Mouse (Mus musculus): ENCODE results near the gene Etv6.

Etv6 gene

DNA sequence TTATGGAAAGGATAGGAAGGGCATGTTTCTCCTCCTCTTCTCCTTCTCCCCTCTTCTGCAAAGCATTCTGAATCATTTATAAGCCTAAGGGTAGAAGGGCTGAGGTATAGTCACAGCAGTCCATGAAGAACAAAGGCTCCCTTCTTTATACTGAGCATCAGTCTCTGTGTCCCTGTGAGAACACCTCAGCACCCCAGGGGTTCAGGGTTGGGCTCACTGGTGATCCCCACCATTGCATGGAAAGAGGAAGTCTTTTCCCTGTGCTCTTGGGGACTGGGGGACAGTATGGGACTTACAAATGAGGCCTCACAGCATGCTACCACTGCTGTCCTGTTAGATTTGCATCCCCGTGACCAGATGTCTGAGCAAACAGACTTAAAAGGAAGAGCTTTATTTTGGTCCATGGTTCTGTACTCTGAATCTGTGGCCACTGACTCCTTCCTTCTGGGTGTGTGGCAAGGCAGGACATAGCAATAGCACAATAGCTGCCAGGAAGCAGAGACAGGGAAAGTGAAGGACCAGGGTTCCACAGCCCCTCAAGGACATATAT lies 106.2 kb downstream of the Etv6 start:
- no peak for DNase-seq (ENCODE audit: low read depth, low spot score)

DNA sequence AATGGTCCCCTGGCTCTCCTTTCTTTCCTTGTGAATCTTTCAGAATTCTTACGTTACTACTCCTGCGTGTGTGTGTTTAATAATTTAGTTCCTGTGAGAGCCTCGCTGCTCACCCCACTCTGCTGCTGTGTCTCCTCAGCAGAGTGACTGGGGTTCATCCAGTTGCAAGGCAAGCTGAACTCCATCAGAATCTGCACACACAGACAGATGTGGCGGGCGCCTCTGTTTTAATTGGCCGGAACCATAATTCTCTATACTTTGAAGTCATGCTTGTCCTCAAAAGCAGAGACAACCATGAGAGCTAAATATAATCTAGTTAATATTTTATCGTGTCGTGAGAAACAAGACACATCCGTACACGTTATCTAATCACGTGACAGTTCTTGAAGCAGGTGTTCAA lies 107.2 kb downstream of the Etv6 start:
- no peak for DNase-seq (ENCODE audit: low read depth, low spot score)

DNA sequence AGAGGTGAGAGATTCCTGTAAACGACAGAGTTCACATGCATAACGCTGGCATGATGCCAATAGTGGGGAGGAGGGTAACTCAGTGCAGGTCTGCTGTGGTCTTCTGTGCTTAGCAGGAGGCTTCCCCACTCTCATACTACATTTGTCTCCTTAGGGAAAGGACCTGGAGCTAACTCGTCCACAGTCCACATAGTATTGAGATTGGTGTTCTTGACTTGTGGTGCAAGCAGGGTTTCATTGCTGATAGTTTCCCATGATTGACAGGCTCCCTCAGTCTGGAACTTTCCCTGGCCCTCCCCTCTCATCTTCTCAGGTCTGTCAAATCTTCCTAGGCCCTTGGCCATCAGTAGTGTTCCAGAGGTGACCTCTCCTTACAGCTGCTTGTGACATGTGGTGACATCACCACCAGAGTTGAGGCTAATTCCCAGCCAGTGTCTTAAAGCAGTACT lies 108.2 kb downstream of the Etv6 start:
- DNase-seq (ENCODE audit: low read depth, low spot score), result no peak

- DNase-seq (ENCODE audit: low read depth, low spot score), result no peak
Measured at GRCm38 (mm10) chr6:134144231-134145130, 109.0 kb downstream of the Etv6 start.

- DNase-seq (ENCODE audit: low read depth, low spot score), result no peak
Measured at GRCm38 (mm10) chr6:134147596-134148442, 112.3 kb downstream of the Etv6 start.

DNA sequence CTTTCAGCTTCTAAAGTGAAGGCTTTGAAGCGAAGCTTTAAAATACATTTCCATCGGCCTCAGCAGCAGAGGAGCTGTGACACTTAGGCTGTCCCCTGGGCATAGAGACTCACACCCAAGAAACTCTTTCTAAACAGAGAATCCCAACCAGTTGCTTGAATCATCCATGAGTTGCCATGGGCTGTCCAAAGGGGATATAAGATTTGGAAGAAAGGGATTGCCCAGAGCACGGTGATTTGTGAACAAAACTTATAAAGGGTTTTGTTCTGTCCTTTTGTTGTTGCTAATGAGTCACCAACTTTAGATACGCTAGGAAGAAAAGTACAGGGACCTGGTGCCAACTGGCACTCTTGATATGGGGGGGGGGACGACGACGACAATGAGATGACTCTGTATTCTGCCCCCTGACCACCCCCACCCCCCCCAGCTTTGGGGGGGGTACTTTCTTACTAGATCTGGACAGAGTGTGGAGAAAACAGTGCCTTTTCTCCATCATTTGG lies 113.0 kb downstream of the Etv6 start:
- no peak for DNase-seq (ENCODE audit: low read depth, low spot score)

- no peak for DNase-seq (ENCODE audit: low read depth, low spot score)
Measured at GRCm38 (mm10) chr6:134149606-134150005, 114.1 kb downstream of the Etv6 start.

DNA sequence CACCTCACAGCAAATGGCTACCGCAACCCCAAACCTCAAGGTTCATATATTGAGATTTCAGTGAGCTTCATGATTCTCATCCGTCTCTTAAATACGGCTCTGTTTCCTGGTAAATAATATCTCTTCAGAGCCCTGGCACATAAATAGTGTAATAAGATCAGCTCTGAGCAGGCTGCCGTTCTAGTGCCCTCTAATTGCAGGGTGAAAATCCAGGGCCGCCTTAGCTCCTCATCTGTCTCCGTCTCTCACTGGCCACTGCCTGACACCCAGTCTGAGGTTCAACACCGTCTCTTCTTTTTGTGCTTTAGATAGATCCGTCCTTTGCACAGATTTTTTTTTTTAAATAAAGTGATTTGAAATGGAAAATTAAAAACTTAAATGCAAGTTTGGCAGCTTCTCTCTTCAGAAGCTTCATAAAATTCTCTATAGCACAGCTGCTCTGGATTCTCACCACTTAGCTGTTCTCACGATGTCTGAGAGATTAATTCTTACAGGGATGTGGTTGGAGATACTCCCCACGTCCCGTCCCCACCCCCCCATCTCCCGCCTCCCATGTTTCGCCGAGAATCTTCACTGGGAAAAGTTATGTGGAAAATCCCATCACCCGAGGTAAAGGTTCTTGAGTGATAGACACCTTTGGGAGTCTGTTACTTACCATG lies 115.7 kb downstream of the Etv6 start:
- no peak for DNase-seq (ENCODE audit: low read depth, low spot score)

GRCm38 (mm10) chr6:134151853-134152505 lies 116.5 kb downstream of the Etv6 start:
- DNase-seq (ENCODE audit: low read depth, low spot score), result no peak

DNA sequence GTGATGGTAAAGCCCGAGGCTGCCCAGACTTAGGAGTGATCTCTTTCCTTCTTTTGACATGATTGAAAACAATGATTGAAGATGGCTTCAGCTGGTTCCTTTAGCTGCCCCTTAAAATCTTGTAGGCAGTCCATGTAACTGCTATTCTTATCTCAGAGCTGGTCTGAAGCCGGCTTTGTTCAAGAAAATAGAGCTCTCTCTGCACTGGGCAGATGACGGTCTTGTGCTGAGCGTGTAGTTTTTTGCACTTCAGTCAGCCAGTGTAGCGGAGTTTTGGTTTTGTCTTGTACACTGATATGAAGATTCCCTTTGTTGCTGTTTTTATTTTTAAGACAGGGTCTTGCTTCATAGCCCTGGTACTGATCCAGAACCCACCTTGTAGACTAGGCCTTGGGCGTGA lies 117.0 kb downstream of the Etv6 start:
- DNase-seq (ENCODE audit: low read depth, low spot score), result no peak

DNA sequence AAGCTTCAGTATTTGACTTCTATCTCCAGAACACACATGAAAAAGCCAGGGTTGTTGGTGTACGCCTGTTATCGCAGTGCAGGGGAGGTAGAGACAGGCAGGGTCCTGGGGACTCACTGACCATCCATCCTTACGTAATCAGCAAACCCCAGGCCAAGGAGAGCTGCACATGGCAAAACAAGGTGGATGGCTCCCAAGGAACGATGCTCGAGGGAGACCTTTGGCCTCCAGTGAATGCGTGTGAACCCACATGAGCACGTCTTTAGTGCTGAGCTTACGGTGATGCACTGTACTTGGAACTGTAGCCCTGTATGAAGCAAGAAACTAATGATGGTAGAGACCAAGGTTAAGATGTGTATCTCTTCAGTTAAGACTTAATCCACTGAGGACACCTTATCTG lies 119.2 kb downstream of the Etv6 start:
- no peak for DNase-seq (ENCODE audit: low read depth, low spot score)

DNA sequence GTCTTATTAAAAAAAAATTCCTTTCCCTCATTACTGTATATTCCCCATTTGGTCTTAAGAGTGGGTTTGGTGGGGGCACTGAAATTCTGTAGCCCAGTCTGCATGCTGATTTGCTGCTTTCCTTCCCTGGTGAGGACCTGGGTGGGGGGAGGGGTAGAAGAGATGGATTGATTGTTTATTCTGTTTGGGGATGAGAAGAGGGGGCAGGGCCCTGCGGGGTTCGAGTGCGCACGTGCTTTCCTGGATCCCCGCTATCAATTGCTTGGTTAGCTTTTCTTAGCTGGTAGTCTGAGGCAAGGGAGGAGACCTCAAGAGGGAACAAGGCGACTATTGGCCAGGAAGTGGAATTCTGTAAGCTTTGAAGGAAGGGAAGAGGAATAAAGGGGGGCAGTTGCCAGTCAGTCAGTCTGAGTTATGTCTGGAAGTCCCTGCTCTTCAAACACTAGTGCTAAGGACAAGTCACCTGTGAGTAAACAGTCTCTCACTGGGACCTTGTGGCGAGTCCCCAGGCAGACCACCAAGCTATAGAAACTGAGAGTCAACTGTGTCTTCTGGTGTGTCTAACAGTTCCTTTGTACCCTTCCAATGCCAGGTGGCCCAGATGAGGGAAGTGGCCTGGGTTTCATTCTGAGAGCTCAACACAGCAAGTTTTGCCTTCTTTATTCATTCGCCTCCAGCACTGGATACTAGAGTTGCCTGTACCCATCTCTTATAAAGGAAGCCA lies 120.6 kb downstream of the Etv6 start:
- no peak for DNase-seq (ENCODE audit: low read depth, low spot score)

DNA sequence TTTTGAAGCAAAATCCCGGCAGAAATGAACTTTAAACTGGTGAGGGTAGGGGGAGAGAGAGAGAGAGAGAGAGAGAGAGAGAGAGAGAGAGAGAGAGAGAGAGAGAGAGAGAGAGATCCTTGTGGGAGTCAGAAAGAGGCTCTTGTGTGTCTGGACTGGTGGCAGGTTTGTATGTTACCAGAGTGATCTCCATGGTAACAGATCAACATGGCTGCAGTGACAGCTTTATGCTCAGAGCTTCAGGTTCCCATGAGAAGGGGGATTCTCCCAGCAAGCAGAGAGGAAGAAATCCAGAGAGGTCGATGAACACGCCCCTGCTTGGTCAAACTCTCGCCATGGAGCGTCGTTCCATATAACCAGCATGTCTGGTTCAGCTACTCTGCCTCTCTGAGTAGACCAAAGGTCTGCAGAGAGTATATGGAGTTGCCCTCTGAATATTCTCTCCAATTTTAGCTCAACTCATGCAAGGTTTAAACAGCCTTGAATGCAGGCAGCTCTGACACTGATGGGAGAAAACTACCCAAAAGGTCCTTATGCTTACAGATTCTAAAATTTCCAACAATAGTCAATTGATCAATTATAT lies 122.1 kb downstream of the Etv6 start:
- no peak for DNase-seq (ENCODE audit: low read depth, low spot score)

DNA sequence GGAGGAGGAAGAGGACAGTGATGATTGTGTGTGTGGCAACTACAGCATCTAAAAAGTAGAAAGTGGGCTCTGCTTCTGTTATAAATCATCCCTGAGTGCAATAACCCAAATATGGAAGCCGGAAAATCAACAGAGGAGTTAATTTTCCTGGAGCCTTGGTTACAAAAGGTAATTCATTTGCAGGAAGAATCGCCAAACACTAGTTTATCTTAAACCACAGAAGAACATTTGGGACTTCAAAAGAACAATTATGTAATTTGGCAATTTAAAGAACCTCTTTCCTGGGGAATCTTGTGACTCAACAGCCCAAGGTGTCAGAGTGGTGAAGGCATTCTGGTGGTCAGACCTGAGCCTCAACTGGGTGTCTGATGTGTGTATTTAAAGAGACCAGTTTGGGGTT lies 122.7 kb downstream of the Etv6 start:
- DNase-seq (ENCODE audit: low read depth, low spot score), result no peak

DNA sequence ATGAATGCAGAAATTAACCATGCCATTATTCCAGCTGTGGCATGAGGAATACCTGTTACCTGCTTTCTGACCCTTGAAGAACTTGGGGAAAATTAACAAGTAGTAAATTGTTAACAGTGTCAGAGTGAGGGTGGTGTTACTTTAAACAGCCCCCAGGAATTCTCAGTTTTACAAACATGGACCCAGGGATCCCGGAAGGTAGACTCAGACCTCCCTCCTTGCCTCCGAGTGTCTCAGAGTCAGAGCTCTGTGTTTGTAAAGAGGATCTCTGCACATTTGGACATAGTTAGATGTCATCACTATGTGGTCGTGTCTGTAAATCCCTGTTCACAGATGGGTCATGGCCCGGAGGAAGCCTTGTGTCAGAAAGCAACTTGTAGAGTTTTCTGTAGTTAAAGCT lies 124.2 kb downstream of the Etv6 start:
- DNase-seq (ENCODE audit: low read depth, low spot score), result no peak

- DNase-seq (ENCODE audit: low read depth, low spot score), result no peak
Measured at GRCm38 (mm10) chr6:134161040-134161439, 125.5 kb downstream of the Etv6 start.

GRCm38 (mm10) chr6:134163346-134163745 lies 127.8 kb downstream of the Etv6 start:
- DNase-seq (ENCODE audit: low read depth, low spot score), result no peak

GRCm38 (mm10) chr6:134164356-134164755 lies 128.9 kb downstream of the Etv6 start:
- no peak for DNase-seq (ENCODE audit: low read depth, low spot score)

DNA sequence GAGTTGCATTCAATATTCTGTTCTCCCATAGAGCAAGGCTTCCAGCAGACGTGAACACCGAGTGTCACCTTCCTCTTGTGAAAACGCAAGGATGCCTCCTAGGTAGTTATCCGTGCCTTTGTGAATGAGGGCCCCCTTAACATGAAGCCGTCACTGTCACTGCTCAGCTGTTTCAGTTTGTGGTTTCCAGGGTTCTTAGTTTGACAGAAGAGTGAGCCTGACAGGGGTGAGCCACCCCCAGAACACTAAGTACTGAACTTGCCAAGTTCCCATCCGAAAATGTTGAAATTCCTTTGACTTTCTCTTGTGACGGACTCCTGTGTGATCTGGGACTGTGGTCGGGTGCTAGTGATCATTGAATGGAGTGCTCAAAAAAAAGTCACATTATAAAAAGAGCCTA lies 129.5 kb downstream of the Etv6 start:
- no peak for DNase-seq (ENCODE audit: low read depth, low spot score)

- no peak for DNase-seq (ENCODE audit: low read depth, low spot score)
Measured at GRCm38 (mm10) chr6:134167963-134168362, 132.5 kb downstream of the Etv6 start.
